Mouse (Mus musculus) left cerebral cortex, adult 2 months (tissue): Measurements from ENCODE around the gene Hspa1l. TPM values are rescaled to one million over a fixed set of nuclear protein-coding genes. Genes with fewer than 3 reads are reported as not detected.
"Not testable (repeated sequence)": the region's sequence is repeated elsewhere in the genome, so short reads cannot be mapped to it uniquely, and the experiment has no call there.

ENCODE experiments used
- DNase-seq, 2 experiments: peaks; one replicate each; pipeline ENCODE4 v3.0.0; 2021 to 2022; ENCODE audit warnings: low spot score in 2 of 2, mixed read lengths in 1 of 2; ENCODE audit errors: extremely low spot score in 1 of 2
- H3K27ac ChIP-seq: fragments of 200-600 bp; 2 replicates; pipeline ENCODE4 v1.8.1; 2022
- H3K4me3 ChIP-seq: fragments of 200-600 bp; 2 replicates; pipeline ENCODE4 v1.8.1; 2022
- CTCF ChIP-seq: fragments of 200-600 bp; IDR thresholded peaks from 2 replicates; pipeline ENCODE4 v1.8.1; 2022; ENCODE audit warnings: antibody characterized with exemption, mild to moderate bottlenecking, moderate library complexity
- intact Hi-C: fragments of 180-260 bp; cut with DNase I; formaldehyde crosslinking; loops from one replicate; pipeline ENCODE4 v1.15.1; 2025
- total RNA-seq, 2 experiments: library from RNA; stranded (reverse); gene quantifications; 2 replicates each; pipeline ENCODE4 v1.2.3; 2021

Hspa1l gene
- total RNA-seq, 2 experiments from 2014 or later = 0.34 to 0.42 TPM

GRCm38 (mm10) chr17:34980655-34981054 is 8.2 kb downstream of the Hspa1l start:
- DNase-seq = no peak
- Histone ChIP-seq H3K4me3 (peak overlapping the region; percentile 69), H3K27ac (peak overlapping the region; percentile 92)
- TF ChIP-seq CTCF = peak; percentile 76
- intact Hi-C loops = loop anchor here (1.0 to 5.0 kb wide), 4 partner anchors 24 to 143 kb away; partner anchors contain the start of genes Dxo and Stk19

- intact Hi-C loops = loop anchor here (1.0 to 5.0 kb wide), 3 partner anchors 29 to 144 kb away; partner anchors contain the start of genes Dxo and Stk19
- peak; percentile 90 for DNase-seq
- peak within 1 kb of the TSS; percentile 69 for H3K4me3 ChIP-seq
- peak within 1 kb of the TSS; percentile 92 for H3K27ac ChIP-seq
- peak; percentile 15 for TF ChIP-seq CTCF
These were observed 9.2 kb downstream of the Hspa1l start, which contains the start of gene Lsm2 for GRCm38 (mm10) chr17:34981690-34982180. Gene Lsm2, plus strand, starts transcription at chr17:34981862.

DNA sequence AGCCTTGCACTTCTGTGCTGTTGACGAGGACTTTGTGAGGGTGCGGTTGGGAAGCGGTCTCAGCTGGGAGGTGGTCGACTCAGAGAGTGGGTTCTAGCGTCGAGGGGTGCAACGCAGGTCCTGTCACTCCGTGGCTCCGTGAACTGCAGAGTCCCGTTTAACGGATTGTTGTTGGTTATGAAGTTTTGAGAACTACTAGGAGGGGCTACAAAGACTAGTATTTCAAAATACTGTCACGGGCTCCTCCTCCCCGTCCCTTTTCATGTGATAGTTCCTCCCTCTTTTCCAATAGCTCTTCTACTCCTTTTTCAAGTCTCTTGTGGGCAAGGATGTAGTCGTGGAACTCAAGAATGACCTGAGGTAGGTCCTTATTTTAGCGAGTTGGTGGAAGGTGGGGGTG is 9.8 kb downstream of the Hspa1l start:
- no peak for DNase-seq
- H3K27ac ChIP-seq = peak overlapping the region; percentile 92
- TF ChIP-seq CTCF = no peak
- intact Hi-C loops = loop anchor here (5.0 kb wide), 2 partner anchors 125 to 145 kb away; partner anchors contain the start of genes Dxo and Stk19
- peak overlapping the region; percentile 69 for H3K4me3 ChIP-seq

DNA sequence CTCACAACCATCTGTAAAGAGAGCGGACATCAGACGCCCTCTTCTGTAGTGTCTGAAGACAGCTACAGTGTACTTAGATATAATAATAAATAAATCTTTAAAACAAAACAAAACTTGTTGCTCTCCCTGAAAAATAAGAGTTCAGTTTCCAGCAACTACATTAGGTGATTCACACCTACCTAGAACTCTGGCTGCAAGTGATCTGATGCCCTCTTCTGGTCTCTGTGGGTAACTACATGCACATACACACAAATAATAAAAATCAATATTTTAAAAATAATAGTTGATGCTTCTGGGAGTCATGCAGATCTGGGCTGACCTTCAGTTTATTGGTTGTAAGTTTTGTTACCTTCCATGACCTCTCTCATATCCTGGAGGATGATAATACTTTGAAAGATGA is 11.7 kb downstream of the Hspa1l start:
- peak; percentile 86 for TF ChIP-seq CTCF
- H3K4me3 ChIP-seq = no peak overlapping the region
- intact Hi-C loops = loop anchor here (5.0 kb wide), 2 partner anchors 127 to 147 kb away; partner anchors contain the start of genes Dxo and Stk19
- no peak overlapping the region for H3K27ac ChIP-seq
- DNase-seq = no peak

DNA sequence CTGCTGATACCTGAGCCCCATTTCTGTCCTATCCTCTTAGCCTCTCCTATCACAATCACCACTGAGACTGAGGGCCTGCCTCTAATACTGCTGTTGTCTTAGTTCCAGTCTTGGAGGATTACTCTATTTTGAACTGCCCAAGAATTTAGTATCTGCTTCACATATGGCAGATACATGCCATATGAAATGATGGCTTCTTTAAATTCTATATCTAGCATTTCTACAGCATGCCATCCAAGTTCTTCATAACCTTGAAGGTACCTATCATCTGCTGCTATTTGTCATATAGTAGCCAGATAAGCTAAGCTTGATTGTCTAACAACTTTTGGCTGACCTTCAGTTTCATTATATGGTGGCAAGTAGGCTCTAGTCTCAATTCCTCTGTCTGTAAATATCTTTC is 22.2 kb downstream of the Hspa1l start:
- no peak for TF ChIP-seq CTCF
- intact Hi-C loops = no loop called here
- DNase-seq = no peak
- Histone ChIP-seq H3K27ac (no peak overlapping the region), H3K4me3 (no peak overlapping the region)

- H3K27ac ChIP-seq, DNase-seq, intact Hi-C loops, H3K4me3 ChIP-seq: not testable (repeated sequence)
These were observed 22.7 kb downstream of the Hspa1l start for GRCm38 (mm10) chr17:34995192-34995591.

GRCm38 (mm10) chr17:34995927-34996326 is 23.4 kb downstream of the Hspa1l start:
- H3K27ac ChIP-seq, intact Hi-C loops, DNase-seq, H3K4me3 ChIP-seq: not testable (repeated sequence)

DNA sequence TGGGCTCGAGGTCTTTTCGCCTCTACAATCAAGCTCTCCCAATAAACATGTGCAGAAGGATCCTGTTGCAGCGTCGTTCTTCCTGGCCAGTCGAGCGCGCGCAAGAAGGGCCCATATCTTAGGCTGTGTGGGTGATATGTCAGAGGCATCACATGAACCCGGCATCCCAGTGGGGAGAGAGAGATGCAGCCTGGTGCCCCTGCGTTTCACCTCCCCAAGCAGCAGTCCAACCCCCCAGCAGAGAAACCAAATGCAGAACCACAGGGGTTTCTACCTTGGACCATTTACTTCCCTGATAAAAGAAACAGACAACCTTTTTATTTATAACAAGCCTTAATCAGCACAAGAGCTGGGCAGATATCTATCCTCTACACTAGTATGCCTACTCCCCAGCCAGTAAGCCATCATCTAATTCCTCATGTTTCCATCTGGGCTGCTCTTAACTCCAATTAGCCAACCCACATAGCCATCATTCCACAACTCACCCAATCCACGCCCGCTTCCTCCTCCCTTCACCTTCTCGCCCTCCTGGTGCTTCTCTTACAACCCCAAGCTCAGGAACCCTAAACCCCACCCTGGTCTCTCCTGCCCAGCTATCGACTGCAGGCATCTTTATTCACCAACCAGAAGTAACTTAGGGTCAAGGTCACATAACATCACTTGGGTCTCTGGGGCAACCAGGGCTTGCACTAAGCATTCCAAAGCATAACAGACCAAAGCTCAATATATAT is 24.1 kb downstream of the Hspa1l start:
- no peak overlapping the region for H3K27ac ChIP-seq
- H3K4me3 ChIP-seq = no peak overlapping the region
- DNase-seq = no peak
- intact Hi-C loops = no loop called here
- no peak for TF ChIP-seq CTCF

DNA sequence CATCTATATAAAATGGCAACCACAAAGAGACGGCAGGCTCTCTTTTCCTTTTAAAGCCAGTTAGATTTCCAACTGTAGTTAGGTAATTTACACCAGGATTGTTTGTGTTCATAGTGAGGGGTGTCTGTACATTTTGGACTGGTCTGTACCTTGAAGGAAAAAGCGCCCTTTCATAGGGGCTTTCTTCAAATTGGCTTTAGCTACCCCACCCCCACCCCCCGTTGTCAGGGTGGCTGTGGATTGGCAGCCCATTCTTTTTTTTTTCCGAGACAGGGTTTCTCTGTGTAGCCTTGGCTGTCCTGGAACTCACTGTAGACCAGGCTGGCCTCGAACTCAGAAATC is 24.6 kb downstream of the Hspa1l start:
- no peak for TF ChIP-seq CTCF
- DNase-seq = no peak
- Histone ChIP-seq H3K27ac (no peak overlapping the region), H3K4me3 (no peak overlapping the region)
- intact Hi-C loops = no loop called here

DNA sequence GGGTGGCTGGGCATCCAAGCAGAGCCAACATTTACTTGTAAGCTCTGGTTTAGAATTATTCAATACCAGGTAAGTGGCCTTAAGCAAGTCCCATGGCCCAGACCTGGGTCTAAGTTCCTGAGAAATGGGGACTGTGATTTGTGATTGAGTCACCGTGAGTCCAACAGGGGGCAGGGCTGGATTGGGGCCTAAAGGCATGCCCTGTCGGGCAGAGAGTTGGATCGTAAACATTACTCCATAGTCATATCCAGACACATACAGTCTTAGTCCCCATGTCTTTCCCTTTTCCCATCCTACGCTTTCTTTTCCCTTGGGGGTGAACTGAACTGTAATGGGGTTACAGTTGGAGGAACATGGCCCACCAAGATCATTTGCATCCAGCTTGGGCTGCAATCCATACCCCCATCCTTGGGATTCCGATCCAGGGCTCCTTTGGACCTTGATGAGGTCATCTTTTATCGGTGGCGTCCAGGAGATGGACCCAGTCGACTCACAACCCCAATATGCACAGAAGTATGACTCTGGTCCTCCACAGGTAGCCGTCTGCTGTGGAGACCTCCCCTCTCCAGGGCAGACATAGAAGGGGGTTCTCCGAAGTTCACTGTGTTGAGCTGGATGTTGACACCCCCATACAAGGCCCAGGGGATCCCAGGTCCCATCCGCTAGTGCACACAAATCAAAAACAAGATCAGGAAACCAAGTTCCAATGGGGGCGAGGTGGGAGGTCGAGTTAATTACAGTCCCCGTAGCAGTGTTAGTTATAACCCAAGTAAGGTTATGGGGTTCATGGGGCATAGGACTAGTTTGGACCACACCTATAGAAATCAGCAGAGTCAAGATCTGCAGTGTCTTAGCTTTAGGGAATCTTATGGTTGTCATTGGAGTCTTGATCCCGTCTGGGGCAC is 26.3 kb downstream of the Hspa1l start:
- intact Hi-C loops = no loop called here
- Histone ChIP-seq H3K27ac (no peak overlapping the region), H3K4me3 (no peak overlapping the region)
- TF ChIP-seq CTCF = no peak
- DNase-seq = no peak

- DNase-seq, H3K27ac ChIP-seq: not testable (repeated sequence)
- intact Hi-C loops = loop anchor here (5.0 kb wide), 1 partner anchor 122 kb away; the partner anchor contains the start of genes Csnk2b and Gpank1
- peak overlapping the region; percentile 90 for H3K4me3 ChIP-seq
These were observed 27.6 kb downstream of the Hspa1l start for GRCm38 (mm10) chr17:34999871-35000716.
